Mouse (Mus musculus): ENCODE data around the gene Pik3c2a. TPM values are rescaled to one million over a fixed set of nuclear protein-coding genes. Genes with fewer than 3 reads are reported as not detected.

Gene Pik3c2a
- polyA plus RNA-seq (2016; fragmentation: Nextera tagmentation; extraction: Ambion mirVana) = 30.3 and 33.1 TPM in 2 replicates

GRCm38 (mm10) chr7:116443004-116443696 lies at the start of gene Pik3c2a:
TSS of gene Pik3c2a (minus strand) at chr7:116443449.
- under 1% methylated on average over 67 of the region's 72 CpGs for WGBS
- peak within 1 kb of the TSS; percentile 86 for H3K4me2 ChIP-seq (replicated peaks)
- peaks cover 4% of the 10 kb centered on the region for H3K27me3 ChIP-seq
- H3K9ac ChIP-seq (replicated peaks) = peak within 1 kb of the TSS; percentile 76
- H3K4me3 ChIP-seq = peak within 1 kb of the TSS; percentile 83
- H3K36me3 ChIP-seq = peaks cover 3% of the 10 kb centered on the region; the same call in 1 of the 2 replicates
- peak; percentile 99 for ATAC-seq (ENCODE audit: low FRiP score, low read depth)
- peak within 1 kb of the TSS; percentile 94 for H3K27ac ChIP-seq (replicated peaks)
- no peaks in the 10 kb centered on the region for H3K9me3 ChIP-seq
- H3K4me1 ChIP-seq = peaks cover 25% of the 10 kb centered on the region

- no peak for ATAC-seq (ENCODE audit: low FRiP score, low read depth)
- Histone ChIP-seq H3K27ac (replicated peaks) (no peak overlapping the region), H3K9ac (replicated peaks) (no peak overlapping the region), H3K4me2 (replicated peaks) (no peak overlapping the region), H3K4me1 (no peaks in the 10 kb centered on the region), H3K27me3 (no peaks in the 10 kb centered on the region), H3K36me3 (no peaks in the 10 kb centered on the region), H3K9me3 (no peaks in the 10 kb centered on the region), H3K4me3 (no peak overlapping the region)
- WGBS = 82% methylated on average over 4 of the region's 4 CpGs
These were observed 47.9 kb upstream of the Pik3c2a start for GRCm38 (mm10) chr7:116491113-116491512.

- no peaks in the 10 kb centered on the region for H3K9me3 ChIP-seq
- no peak overlapping the region for H3K4me2 ChIP-seq (replicated peaks)
- no peak overlapping the region for H3K27ac ChIP-seq (replicated peaks)
- H3K9ac ChIP-seq (replicated peaks) = no peak overlapping the region
- H3K4me1 ChIP-seq = no peaks in the 10 kb centered on the region
- ATAC-seq (ENCODE audit: low FRiP score, low read depth) = no peak
- H3K36me3 ChIP-seq = no peaks in the 10 kb centered on the region
- H3K4me3 ChIP-seq = no peak overlapping the region
- no peaks in the 10 kb centered on the region for H3K27me3 ChIP-seq
- WGBS = 67% methylated on average over 1 of the region's 1 CpGs
These were observed 41.9 kb upstream of the Pik3c2a start for GRCm38 (mm10) chr7:116485062-116485601.

GRCm38 (mm10) chr7:116484213-116484612 lies 41.0 kb upstream of the Pik3c2a start:
- Histone ChIP-seq H3K4me2 (replicated peaks) (no peak overlapping the region), H3K36me3 (no peaks in the 10 kb centered on the region), H3K4me1 (no peaks in the 10 kb centered on the region), H3K9me3 (no peaks in the 10 kb centered on the region), H3K4me3 (no peak overlapping the region), H3K27me3 (no peaks in the 10 kb centered on the region), H3K27ac (replicated peaks) (no peak overlapping the region), H3K9ac (replicated peaks) (no peak overlapping the region)
- WGBS = 91% methylated on average over 5 of the region's 5 CpGs
- ATAC-seq (ENCODE audit: low FRiP score, low read depth) = no peak

GRCm38 (mm10) chr7:116483782-116484181 lies 40.5 kb upstream of the Pik3c2a start:
- ATAC-seq (ENCODE audit: low FRiP score, low read depth) = no peak
- no peak overlapping the region for H3K9ac ChIP-seq (replicated peaks)
- no peaks in the 10 kb centered on the region for H3K27me3 ChIP-seq
- H3K27ac ChIP-seq (replicated peaks) = no peak overlapping the region
- no peaks in the 10 kb centered on the region for H3K9me3 ChIP-seq
- WGBS = 68% methylated on average over 5 of the region's 5 CpGs
- no peak overlapping the region for H3K4me2 ChIP-seq (replicated peaks)
- H3K4me3 ChIP-seq = no peak overlapping the region
- H3K4me1 ChIP-seq = no peaks in the 10 kb centered on the region
- no peaks in the 10 kb centered on the region for H3K36me3 ChIP-seq

- ATAC-seq (ENCODE audit: low FRiP score, low read depth) = no peak
- no peaks in the 10 kb centered on the region for H3K36me3 ChIP-seq
- no peaks in the 10 kb centered on the region for H3K4me1 ChIP-seq
- no peak overlapping the region for H3K9ac ChIP-seq (replicated peaks)
- H3K27me3 ChIP-seq = no peaks in the 10 kb centered on the region
- H3K4me3 ChIP-seq = no peak overlapping the region
- no peak overlapping the region for H3K4me2 ChIP-seq (replicated peaks)
- no peaks in the 10 kb centered on the region for H3K9me3 ChIP-seq
- 83% methylated on average over 1 of the region's 1 CpGs for WGBS
- no peak overlapping the region for H3K27ac ChIP-seq (replicated peaks)
These were observed 39.9 kb upstream of the Pik3c2a start for GRCm38 (mm10) chr7:116483106-116483505.

GRCm38 (mm10) chr7:116476264-116476663 lies 33.0 kb upstream of the Pik3c2a start:
- Histone ChIP-seq H3K4me2 (replicated peaks) (no peak overlapping the region), H3K9me3 (no peaks in the 10 kb centered on the region), H3K36me3 (no peaks in the 10 kb centered on the region), H3K27me3 (no peaks in the 10 kb centered on the region), H3K4me1 (no peaks in the 10 kb centered on the region), H3K4me3 (no peak overlapping the region), H3K27ac (replicated peaks) (no peak overlapping the region), H3K9ac (replicated peaks) (no peak overlapping the region)
- no peak for ATAC-seq (ENCODE audit: low FRiP score, low read depth)
- WGBS = 90% methylated on average over 5 of the region's 5 CpGs

GRCm38 (mm10) chr7:116475836-116476235 lies 32.6 kb upstream of the Pik3c2a start:
- no peak for ATAC-seq (ENCODE audit: low FRiP score, low read depth)
- Histone ChIP-seq H3K27ac (replicated peaks) (no peak overlapping the region), H3K4me3 (no peak overlapping the region), H3K4me2 (replicated peaks) (no peak overlapping the region), H3K9me3 (no peaks in the 10 kb centered on the region), H3K36me3 (no peaks in the 10 kb centered on the region), H3K4me1 (no peaks in the 10 kb centered on the region), H3K27me3 (no peaks in the 10 kb centered on the region), H3K9ac (replicated peaks) (no peak overlapping the region)

- H3K9me3 ChIP-seq = no peaks in the 10 kb centered on the region
- WGBS = 55% methylated on average over 8 of the region's 8 CpGs
These were observed 18.9 kb upstream of the Pik3c2a start for GRCm38 (mm10) chr7:116462114-116462513.

GRCm38 (mm10) chr7:116458985-116459441 lies 15.8 kb upstream of the Pik3c2a start:
- Histone ChIP-seq H3K4me3 (no peak overlapping the region), H3K36me3 (no peaks in the 10 kb centered on the region), H3K27ac (replicated peaks) (no peak overlapping the region), H3K9ac (replicated peaks) (no peak overlapping the region), H3K9me3 (no peaks in the 10 kb centered on the region), H3K4me2 (replicated peaks) (no peak overlapping the region), H3K27me3 (no peaks in the 10 kb centered on the region), H3K4me1 (no peaks in the 10 kb centered on the region)
- 39% methylated on average over 3 of the region's 3 CpGs for WGBS
- no peak for ATAC-seq (ENCODE audit: low FRiP score, low read depth)

More at GRCm38 (mm10) chr7:116462114-116462513, 18.9 kb upstream of the Pik3c2a start:
- no peaks in the 10 kb centered on the region for H3K4me1 ChIP-seq
- no peak overlapping the region for H3K27ac ChIP-seq (replicated peaks)
- no peak overlapping the region for H3K4me3 ChIP-seq
- no peak overlapping the region for H3K9ac ChIP-seq (replicated peaks)
- no peak for ATAC-seq (ENCODE audit: low FRiP score, low read depth)
- no peaks in the 10 kb centered on the region for H3K27me3 ChIP-seq
- H3K36me3 ChIP-seq = no peaks in the 10 kb centered on the region
- no peak overlapping the region for H3K4me2 ChIP-seq (replicated peaks)

- H3K27ac ChIP-seq (replicated peaks) = no peak overlapping the region
These were observed 14.1 kb upstream of the Pik3c2a start for GRCm38 (mm10) chr7:116457391-116457790.

GRCm38 (mm10) chr7:116456964-116457363 lies 13.7 kb upstream of the Pik3c2a start:
- no peak overlapping the region for H3K4me3 ChIP-seq
- no peak for ATAC-seq (ENCODE audit: low FRiP score, low read depth)
- H3K9me3 ChIP-seq = no peaks in the 10 kb centered on the region
- H3K4me2 ChIP-seq (replicated peaks) = no peak overlapping the region
- H3K27ac ChIP-seq (replicated peaks) = no peak overlapping the region
- 87% methylated on average over 4 of the region's 4 CpGs for WGBS
- H3K9ac ChIP-seq (replicated peaks) = no peak overlapping the region
- H3K4me1 ChIP-seq = no peaks in the 10 kb centered on the region
- H3K36me3 ChIP-seq = no peaks in the 10 kb centered on the region
- H3K27me3 ChIP-seq = no peaks in the 10 kb centered on the region

More at GRCm38 (mm10) chr7:116457391-116457790, 14.1 kb upstream of the Pik3c2a start:
- Histone ChIP-seq H3K4me2 (replicated peaks) (no peak overlapping the region), H3K27me3 (no peaks in the 10 kb centered on the region), H3K9ac (replicated peaks) (no peak overlapping the region), H3K4me1 (no peaks in the 10 kb centered on the region), H3K9me3 (no peaks in the 10 kb centered on the region), H3K4me3 (no peak overlapping the region), H3K36me3 (no peaks in the 10 kb centered on the region)
- ATAC-seq (ENCODE audit: low FRiP score, low read depth) = no peak
- 84% methylated on average over 6 of the region's 6 CpGs for WGBS
